Mouse (Mus musculus): ENCODE measurements around the gene Plekhm1. TPM values are rescaled to one million over a fixed set of nuclear protein-coding genes. Genes with fewer than 3 reads are reported as not detected.

Plekhm1 gene
- total RNA-seq, 2 experiments from 2014 or later, result 8.3 to 28.4 TPM

DNA sequence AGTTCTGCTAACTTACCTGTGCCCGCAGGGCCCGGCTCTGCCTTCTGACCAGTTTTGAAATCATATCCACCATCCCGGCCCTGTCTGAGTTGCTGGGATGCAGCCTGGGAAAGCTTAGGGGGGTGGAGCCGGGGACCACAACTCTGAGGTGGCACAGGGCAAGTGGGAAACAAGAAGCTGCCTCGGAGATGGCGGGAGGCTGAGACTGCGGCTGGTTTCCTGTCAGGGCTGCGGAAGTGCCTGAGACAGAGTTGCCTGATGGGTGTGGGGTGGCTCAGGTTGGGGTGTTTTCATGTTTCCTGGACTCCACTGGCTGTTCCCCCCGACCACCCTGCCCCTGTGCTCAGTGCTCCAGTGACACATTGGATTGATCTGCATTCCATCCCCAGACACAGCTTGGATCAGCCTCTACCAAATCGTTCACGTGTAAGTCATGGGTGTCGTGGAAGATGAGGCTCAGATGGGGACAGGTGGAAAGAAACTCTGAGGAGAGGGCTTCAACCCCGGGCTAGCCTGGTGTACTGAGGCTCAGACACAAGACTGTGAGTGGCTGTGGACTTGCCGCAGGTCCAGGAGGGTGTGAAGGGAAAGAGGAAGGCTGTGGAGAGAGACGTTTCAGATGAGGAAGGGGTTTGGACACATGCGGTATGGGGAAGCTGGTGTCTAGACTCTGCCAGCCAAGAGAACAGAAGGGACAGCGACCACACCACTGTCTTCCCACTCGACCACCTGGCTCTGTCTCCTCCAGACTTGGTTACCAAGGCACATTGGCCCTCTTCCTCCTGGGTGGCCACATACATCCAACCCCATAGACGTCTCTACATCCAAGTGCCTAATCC lies 67.8 kb downstream of the Plekhm1 start:
- ATAC-seq (ENCODE audit: poor library complexity, severe bottlenecking), result peak; percentile 77

DNA sequence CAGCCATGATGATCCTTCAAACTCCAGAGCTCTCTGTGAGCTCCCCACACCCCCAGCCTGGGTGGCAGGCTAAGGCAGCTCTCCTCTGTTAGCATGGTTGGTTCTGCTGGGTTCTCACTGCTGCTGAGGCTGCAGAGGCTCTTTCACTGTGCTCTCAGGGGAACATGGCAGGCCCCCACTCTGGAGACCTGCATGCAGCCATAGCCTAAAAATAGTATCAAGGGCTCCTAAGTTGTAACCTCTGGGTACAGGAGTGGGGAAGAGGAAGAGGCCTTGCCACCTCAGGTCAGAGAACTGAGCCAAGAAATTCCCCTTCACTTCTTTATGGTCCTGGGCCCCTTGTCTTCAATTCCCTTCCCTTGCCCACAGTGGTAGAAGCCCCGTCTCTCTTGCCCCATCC lies 68.6 kb downstream of the Plekhm1 start:
- ATAC-seq (ENCODE audit: poor library complexity, severe bottlenecking), result no peak

DNA sequence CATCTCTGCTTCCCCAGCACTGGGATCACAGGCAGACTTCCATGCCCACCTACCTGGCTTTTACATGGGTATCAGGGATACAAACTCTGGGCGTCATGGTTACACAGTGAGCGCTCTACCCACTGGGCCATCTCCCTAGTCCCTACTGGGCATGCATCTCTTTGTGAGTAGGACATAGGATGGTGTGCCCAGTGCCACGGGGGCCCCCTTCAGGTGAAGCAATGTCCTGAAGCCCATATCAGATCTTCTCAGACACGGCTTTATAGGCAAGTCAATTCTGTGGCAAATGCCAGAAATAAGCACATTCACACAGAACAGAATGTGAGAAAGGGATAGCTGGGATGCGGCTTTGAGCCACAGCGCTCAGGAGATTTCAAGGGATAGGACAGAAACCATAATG lies 69.4 kb downstream of the Plekhm1 start:
- ATAC-seq (ENCODE audit: poor library complexity, severe bottlenecking), result no peak

DNA sequence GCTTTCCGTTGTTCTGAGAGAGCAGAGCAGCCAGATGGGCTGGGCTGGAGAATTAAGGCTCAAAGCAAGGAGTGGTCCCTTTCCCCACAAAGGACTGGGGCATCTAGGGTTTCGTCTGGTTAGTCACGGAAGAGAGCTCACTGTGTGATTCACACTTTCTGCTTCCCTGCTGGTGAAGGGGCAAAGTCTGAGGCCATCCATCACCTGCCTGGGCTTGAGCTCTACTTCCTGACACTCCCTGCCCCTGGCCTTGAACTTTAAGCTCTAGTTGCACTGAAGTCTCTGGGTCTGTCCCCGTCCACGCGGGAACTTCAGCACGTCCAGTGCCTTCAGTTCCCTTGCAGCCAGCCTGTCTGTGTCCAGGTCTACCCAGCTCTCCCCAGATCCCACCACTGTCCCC lies 71.8 kb downstream of the Plekhm1 start:
- no peak for ATAC-seq (ENCODE audit: poor library complexity, severe bottlenecking)

DNA sequence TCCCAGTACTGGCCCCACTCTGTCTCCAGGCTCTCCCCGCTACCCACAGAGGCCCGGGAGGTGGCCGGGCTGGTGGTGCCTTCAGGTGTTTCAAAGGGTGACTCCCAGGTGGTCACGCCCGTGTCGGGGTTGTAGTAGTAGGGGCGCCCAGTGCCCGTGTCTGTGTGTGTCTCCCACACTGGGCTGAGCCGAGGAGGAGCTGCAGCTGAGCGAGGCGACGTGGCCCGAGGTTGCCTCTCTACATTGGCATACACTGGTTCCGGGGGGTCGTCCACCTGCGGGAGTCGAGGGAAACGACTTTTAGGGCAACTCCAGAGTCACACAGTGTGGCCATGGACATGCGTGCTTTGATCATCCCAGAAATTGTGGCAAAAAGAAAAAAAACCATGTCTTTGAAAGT lies 72.4 kb downstream of the Plekhm1 start:
- ATAC-seq (ENCODE audit: poor library complexity, severe bottlenecking), result no peak

DNA sequence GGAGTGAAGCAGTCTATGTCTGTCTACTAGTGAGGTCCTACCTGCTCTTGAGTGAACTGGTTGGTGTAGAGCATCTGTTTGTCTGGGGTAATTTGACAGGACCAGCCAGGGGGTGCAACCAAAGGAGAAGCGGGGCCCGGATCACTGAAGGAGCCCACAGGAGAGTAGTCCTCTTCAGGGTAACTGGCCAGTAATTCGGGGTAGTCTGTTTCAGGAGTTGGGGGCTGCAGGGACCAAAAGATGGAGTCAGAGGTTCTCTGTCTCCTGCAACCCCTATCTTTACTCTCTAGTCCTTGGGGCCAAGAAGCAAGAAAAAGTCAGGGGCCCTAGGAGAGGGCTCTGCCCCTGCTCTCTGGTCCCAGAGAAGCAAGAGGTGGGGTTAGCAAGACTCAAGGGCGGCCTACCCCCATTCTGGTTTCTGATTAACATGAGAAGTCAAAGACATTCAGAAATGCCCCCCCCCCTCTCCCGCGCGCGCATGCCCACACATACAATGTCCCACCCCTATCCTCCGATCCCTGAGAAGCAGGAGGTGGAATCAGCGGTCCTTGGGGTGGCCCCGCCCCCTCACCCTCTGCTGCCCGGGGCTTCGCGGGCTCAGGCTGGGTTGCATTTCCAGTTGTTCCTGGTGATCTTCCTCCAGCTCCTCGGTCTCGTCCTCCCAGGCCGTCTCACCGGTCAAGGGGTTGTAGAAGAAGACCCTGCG lies 72.9 kb downstream of the Plekhm1 start:
- no peak for ATAC-seq (ENCODE audit: poor library complexity, severe bottlenecking)

DNA sequence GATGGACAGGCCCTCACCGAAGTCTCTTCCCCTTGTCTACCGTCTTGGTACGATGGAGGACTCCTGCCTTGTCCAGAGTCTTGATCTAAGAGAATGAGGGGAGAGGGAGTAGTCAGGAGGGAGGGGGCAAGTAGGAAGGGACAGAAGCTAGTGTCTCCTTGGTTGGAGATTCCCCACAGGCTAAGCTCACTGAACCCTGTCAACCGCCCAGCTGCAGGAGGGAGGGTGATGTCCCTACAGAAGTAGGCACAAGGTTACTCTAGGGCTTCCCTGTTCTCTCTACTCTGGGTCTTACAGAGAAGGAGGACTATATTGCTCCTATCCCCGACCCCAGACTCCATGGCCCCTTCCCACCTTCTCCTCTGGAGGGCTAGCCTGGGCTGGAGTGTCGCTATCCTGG lies 73.8 kb downstream of the Plekhm1 start:
- no peak for ATAC-seq (ENCODE audit: poor library complexity, severe bottlenecking)

DNA sequence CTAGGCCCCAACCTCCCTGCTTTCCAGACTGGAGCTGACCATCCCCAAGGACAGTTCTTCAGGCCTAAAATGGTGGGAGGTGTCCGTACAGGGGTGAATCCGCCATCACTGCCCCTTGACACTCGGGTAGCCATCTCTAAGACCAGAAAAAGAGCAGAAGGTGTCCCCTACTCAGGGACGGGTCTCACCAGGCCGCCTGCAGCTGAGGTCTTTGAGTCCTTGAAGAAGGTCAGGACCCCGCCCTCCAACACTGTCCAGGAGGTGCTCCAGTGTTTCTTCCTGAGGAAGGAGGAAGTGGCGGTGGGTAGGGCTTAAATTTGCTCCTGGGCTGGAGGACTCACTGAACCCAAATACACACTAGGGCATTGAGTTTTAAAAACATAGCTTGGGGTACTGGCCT lies 74.4 kb downstream of the Plekhm1 start:
- no peak for ATAC-seq (ENCODE audit: poor library complexity, severe bottlenecking)

DNA sequence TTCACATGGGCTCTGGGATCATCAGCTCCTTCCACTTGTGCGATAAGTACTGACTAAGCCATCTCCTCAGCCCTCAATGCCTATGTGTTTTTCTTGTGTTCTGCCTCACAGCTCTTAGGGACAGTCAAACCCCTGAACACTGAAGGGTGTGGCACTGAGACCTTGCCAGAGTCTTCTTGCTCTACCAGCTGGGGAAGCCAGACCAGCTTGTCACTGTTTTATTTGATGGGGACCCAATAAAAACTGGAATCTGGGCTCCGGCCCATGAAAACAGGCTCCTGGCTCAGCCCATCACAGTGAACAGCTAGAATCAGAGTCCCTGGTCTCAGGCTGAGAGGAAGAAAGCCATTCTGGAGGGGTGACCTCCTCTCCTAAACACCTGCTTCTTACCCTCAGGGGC lies 75.3 kb downstream of the Plekhm1 start:
- ATAC-seq (ENCODE audit: poor library complexity, severe bottlenecking), result no peak

DNA sequence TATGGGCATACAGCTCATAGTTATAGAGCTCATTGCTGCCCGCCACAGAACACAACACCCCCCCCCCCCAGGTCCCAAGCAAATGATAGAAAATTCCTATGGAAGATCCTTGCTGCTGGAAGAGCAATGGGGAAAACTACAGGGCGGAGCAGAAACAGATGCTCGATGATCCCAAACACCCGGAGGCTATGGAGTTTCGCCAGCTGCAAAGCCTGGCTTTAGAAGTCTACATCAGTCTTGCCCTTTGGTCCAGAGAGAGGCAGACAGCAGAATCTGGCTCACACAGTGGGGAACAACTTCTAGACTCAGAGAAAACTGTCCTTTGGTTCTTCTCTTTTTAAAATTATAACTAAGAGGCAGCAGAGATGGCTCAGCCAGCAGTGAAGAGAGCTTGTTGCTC lies 76.9 kb downstream of the Plekhm1 start:
- ATAC-seq (ENCODE audit: poor library complexity, severe bottlenecking), result no peak

DNA sequence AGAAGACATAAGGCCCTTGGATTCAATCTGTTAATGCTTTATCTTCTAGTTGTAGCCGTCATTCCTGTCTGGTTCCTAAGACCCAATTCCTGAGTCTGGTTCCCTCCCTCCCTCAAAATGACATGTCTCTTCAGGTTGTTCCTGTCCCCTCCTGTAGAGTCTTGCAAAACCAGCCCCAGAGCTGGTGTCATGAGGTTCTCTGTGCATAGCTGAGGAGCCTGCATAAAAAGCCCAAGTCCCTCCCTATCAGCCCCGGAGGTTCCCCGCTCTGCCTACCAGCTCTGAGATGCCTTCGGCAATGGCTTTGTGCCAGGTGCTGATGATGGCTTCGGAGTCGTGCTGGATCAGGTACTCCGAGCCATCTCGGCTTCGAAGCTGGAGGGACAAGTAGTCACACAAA lies 77.6 kb downstream of the Plekhm1 start:
- ATAC-seq (ENCODE audit: poor library complexity, severe bottlenecking), result no peak

DNA sequence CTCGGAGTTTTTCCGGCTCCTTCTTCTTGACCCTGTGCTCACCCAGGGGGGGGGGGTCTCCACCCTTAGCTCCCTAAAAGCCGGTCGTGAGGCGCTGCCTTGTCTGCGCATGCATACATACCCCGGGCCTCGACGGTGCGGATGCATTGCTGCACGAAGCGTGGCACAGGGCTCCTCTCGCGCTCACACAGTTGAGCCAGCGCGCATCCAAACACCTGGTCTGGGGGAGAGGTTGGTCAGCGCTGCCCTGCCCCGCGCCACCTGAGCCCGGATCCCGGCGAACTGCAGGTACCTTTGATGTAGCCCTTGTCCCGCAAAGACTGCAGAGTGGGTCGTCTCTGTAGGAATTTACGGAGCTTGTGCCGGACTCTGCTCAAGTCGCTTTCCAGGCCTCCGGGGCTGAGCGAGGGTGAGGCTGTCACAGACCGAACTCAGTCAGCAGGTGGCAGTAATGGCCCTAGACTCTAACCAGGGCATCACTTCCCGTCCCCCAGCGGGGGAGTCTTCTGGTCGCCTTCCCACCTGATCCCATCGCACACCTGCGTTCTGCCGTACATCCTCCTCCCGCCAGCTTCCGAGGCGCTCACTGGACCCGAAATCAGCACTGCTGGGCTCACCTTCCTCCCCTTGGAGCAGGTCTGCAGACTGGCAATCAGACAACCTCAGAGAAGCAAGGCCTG lies 78.6 kb downstream of the Plekhm1 start:
- no peak for ATAC-seq (ENCODE audit: poor library complexity, severe bottlenecking)

DNA sequence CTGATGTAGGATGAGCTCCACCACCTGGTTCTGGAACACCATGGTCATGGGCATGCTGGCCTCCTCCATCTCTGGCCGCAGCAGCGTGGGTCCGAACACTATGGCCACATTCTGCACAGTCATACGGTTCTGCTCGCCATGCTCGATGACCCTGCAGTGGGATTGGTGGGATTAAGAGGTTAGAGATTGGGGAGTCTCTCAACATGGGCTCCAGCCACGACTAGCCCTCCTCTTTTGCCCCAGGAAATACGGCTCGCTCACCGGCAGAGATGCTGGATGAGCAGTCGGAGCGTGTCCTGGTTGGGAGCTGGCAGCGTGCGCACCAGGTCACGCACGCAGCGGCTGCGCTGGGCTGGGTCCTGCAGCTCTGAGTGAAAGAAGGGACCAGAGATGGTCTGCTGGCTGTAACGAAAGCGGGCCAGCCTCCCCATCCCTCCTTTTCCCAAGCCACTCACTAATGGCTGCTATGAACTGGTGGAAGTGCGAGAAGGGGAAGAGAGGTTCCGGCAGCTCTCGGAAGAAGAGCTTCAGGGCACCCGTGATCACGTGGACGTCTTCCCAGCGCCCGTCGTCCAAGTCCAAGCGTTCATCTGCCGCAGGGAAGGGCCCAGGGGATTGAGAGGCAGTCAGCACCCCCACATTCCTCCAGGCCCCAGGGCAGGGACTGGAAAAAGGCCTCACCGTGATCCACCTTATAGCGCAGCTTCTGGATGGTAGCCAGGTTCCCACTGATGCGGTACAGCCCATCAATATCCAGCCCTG lies 79.4 kb downstream of the Plekhm1 start:
- no peak for ATAC-seq (ENCODE audit: poor library complexity, severe bottlenecking)

DNA sequence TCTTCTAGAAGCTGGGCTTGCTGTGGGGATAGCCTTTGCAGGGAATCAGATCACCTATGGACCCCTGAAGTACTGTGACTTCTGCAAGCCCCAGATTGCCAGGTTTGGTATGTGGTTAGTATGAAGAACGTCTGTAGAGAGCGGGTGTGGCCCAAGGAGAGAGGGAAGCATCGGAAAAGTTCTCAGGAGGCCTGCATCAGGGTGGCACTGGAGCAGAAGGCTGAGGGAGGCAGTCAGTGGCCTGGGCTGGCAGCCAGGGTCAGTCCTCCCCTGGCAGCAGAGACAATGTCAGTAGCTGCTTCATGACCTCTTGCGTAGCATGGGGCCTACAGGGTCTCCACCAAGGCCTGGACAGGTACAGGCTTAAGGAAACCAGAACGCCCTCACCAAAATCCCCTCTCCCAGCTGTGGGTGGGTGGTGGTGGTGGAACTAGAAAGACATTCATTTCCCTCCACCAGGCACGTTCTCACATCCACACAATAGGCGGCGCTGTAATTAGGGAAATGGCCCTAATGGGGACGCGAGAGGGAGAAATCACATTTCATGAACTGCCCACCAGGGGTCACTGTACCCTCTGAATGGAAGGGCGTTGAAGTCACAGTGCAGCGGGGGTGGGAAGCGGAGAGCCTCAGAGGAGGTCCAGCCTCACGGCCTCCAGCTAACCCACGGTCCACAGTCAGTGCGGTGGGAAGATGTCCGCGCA lies 80.1 kb downstream of the Plekhm1 start:
- peak; percentile 93 for ATAC-seq (ENCODE audit: poor library complexity, severe bottlenecking)

DNA sequence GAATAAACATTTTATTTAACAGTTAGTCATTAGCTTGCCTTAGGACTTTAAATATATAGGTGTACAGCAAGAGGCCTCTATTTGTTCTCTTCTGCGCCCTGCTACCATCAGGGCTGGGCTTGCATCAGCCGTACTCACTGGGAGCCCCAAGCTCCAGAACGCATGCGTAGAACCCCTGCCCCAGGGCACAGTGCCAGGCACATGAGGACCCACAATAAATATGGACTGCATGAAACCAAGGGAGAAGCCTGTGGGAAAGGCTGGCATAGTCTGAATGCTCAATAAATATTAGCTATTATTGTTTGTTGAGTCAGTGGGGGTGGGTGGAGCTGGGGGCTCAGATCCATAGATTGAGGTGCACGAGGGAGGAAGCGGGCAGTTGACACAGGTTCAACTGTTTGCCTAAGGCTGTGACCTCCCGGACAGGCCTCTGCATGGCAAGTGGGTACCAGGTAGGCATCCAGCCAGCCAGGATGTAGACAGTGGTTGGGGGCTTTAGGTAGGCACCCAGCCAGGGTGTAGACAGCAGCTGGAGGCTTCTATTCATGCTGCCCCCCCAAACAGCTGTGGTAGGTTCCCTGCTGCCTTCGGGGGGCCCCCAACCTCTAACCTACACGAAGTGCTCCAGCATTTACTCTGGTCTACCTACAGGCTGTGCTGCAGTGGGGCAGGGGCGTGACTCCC lies 80.8 kb downstream of the Plekhm1 start:
- no peak for ATAC-seq (ENCODE audit: poor library complexity, severe bottlenecking)

DNA sequence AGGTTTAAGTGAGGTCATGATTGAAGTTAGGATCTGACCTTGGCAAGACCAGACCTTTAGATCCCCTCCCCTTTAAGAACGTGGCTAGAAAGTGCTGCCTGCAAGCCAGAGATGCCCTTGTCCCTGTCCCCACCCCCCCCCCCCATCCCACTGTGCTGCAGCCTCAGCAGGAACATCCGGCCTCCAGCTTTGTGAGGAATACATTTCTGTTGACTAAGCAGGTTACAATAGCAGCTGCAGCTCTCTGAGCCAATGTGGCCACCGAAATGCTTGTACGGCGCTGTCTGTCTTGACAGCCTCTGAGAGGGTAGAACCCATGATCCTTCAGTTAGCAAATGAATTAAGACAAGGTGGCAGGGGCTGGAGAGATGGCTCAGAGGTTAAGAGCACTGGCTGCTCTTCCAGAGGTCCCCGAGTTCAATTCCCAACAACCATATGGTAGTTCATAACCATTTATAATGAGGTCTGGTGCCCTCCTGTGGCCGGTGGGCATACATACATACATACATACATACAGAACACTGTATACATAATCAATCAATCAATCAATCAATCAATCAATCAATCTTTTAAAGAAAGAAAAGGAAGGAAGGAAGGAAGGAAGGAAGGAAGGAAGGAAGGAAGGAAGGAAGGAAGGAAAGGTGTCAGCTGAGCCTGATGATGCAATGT lies 81.7 kb downstream of the Plekhm1 start:
- ATAC-seq (ENCODE audit: poor library complexity, severe bottlenecking), result no peak

DNA sequence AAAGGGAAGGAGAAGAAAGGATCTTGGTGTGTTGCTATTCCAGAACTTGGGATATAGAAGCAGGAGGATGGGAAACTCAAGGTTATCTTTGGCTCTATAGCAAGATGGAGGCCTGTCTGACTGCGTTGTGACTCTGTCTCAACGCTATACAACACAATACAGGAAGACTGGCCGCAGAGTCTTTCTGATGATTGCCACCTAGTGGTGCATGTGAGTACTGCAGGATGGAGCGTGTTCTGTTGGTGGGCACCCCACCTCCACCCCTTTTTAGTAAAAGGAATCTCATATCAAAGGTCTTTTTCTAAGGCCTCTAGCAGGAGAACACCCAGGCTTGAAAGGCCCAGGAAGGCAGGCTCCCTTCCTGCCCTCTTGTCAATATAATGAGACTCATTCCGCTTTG lies 85.5 kb downstream of the Plekhm1 start:
- ATAC-seq (ENCODE audit: poor library complexity, severe bottlenecking), result peak; percentile 89

DNA sequence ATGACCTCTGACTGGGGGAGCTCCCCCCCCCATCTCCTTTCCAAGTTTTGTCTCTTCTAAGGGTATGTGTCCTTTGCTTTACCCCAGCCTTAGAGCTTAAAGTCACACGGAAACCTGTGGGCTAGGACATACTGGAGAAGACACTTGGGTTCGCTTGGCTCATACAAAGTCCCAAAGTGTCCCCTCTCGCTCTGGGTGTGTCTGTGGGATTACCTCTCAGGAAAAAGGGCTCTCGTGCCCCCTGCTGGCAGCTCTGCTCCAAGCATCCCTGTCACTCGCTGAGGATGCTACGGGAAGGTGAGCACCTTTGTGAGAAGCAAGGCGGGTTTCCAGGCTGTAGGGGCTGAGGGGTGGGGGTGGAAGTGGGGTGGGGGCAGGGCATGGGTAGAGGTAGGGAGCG lies 87.3 kb downstream of the Plekhm1 start:
- ATAC-seq (ENCODE audit: poor library complexity, severe bottlenecking), result peak; percentile 80

DNA sequence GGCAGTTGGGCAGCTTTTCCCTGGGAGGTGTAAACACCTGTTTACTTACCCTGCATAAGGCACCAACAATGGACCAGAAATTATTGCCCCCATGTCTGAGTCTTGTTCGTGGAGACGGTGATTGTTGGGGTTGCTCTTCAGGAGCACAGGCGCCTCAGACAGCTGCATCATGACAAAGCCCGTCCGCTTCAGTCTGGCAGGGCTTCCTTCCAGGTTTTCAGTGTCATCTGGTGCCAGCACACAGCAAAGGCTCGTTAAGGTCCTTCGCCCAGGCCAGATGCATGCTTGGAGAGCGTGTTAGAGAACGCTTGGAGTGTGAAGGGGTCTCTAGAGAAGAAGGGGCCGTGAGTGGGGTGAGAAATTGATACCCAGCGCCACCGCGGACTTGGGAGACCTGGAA lies 87.8 kb downstream of the Plekhm1 start:
- ATAC-seq (ENCODE audit: poor library complexity, severe bottlenecking), result no peak

Data from megakaryocyte, adult 5-6 weeks (primary cell).